Mouse (Mus musculus) E14TG2a.4 (cell line): ENCODE measurements at regions not wholly inside any gene's neighbourhood (a gene's known extent, or its start where the extent isn't known, plus 50 kb on each side); places are given as distances from the start of the nearest gene placed in this dataset.

Source experiments
- H3K27me3 ChIP-seq: 2 replicates; pipeline ENCODE4 v1.6.1; 2014; ENCODE audit warnings: low read length, control low read depth; ENCODE audit not compliant: insufficient read depth
- H3K36me3 ChIP-seq: 2 replicates; pipeline ENCODE4 v1.6.1; 2014; ENCODE audit warnings: low read length, control low read depth; ENCODE audit not compliant: insufficient read depth
- H3K4me1 ChIP-seq: replicated peaks from 2 replicates; pipeline ENCODE4 v1.6.1; 2014; ENCODE audit warnings: low read depth, low read length, control low read depth
- H3K4me3 ChIP-seq: replicated peaks from 2 replicates; pipeline ENCODE4 v1.5.1; 2014; ENCODE audit warnings: mild to moderate bottlenecking, low read length
- H3K9me3 ChIP-seq: 2 replicates; pipeline ENCODE4 v1.6.1; 2014; ENCODE audit warnings: low read length, control low read depth
- CTCF ChIP-seq: conservative IDR thresholded peaks from 2 replicates; pipeline ENCODE4 v1.5.1; 2014; ENCODE audit warnings: low read length
- NANOG ChIP-seq: IDR thresholded peaks from 2 replicates; pipeline ENCODE4 v1.6.1; 2014; ENCODE audit warnings: borderline replicate concordance, low read length, mixed read lengths
- POU5F1 ChIP-seq: IDR thresholded peaks from 2 replicates; pipeline ENCODE4 v1.6.1; 2014; ENCODE audit warnings: low read length, borderline replicate concordance

GRCm38 (mm10) chr11:110698342-110698741, 269.5 kb upstream of the Kcnj16 start:
- H3K4me3 ChIP-seq: no peak overlapping the region
- no peaks in the 10 kb centered on the region for H3K36me3 ChIP-seq
- no peaks in the 10 kb centered on the region for H3K27me3 ChIP-seq
- no peaks in the 10 kb centered on the region for H3K4me1 ChIP-seq
- H3K9me3 ChIP-seq: no peaks in the 10 kb centered on the region
- TF ChIP-seq CTCF (no peak), POU5F1 (no peak), NANOG (no peak)

- TF ChIP-seq NANOG: no peak
- TF ChIP-seq POU5F1: no peak
- no peaks in the 10 kb centered on the region for H3K9me3 ChIP-seq
- no peaks in the 10 kb centered on the region for H3K4me1 ChIP-seq
- no peak overlapping the region for H3K4me3 ChIP-seq
- H3K36me3 ChIP-seq: no peaks in the 10 kb centered on the region
- H3K27me3 ChIP-seq: no peaks in the 10 kb centered on the region
These were observed 266.9 kb upstream of the Kcnj16 start for GRCm38 (mm10) chr11:110700976-110701375.

GRCm38 (mm10) chr11:110702119-110702518, 265.7 kb upstream of the Kcnj16 start:
- no peak overlapping the region for H3K4me3 ChIP-seq
- no peaks in the 10 kb centered on the region for H3K36me3 ChIP-seq
- no peaks in the 10 kb centered on the region for H3K4me1 ChIP-seq
- TF ChIP-seq POU5F1 (no peak), NANOG (no peak), CTCF (no peak)
- H3K27me3 ChIP-seq: no peaks in the 10 kb centered on the region
- H3K9me3 ChIP-seq: no peaks in the 10 kb centered on the region

GRCm38 (mm10) chr11:110703511-110703910, 264.3 kb upstream of the Kcnj16 start:
- Histone ChIP-seq H3K4me3 (no peak overlapping the region), H3K4me1 (no peaks in the 10 kb centered on the region), H3K9me3 (no peaks in the 10 kb centered on the region), H3K36me3 (no peaks in the 10 kb centered on the region), H3K27me3 (no peaks in the 10 kb centered on the region)
- no peak for TF ChIP-seq CTCF
- TF ChIP-seq NANOG: no peak
- no peak for TF ChIP-seq POU5F1

GRCm38 (mm10) chr11:110707328-110707727, 260.5 kb upstream of the Kcnj16 start:
- H3K4me3 ChIP-seq: no peak overlapping the region
- no peaks in the 10 kb centered on the region for H3K36me3 ChIP-seq
- no peaks in the 10 kb centered on the region for H3K27me3 ChIP-seq
- H3K9me3 ChIP-seq: no peaks in the 10 kb centered on the region
- H3K4me1 ChIP-seq: no peaks in the 10 kb centered on the region
- TF ChIP-seq POU5F1: no peak
- TF ChIP-seq CTCF: no peak
- TF ChIP-seq NANOG: no peak

- Histone ChIP-seq H3K36me3 (no peaks in the 10 kb centered on the region), H3K4me3 (no peak overlapping the region), H3K9me3 (no peaks in the 10 kb centered on the region), H3K27me3 (no peaks in the 10 kb centered on the region), H3K4me1 (no peaks in the 10 kb centered on the region)
- TF ChIP-seq NANOG (no peak), POU5F1 (no peak), CTCF (no peak)
These were observed 252.5 kb upstream of the Kcnj16 start for GRCm38 (mm10) chr11:110715300-110715699.

GRCm38 (mm10) chr11:110716369-110716768, 251.5 kb upstream of the Kcnj16 start:
- H3K27me3 ChIP-seq: no peaks in the 10 kb centered on the region
- TF ChIP-seq NANOG (no peak), POU5F1 (no peak), CTCF (no peak)
- no peaks in the 10 kb centered on the region for H3K36me3 ChIP-seq
- no peaks in the 10 kb centered on the region for H3K4me1 ChIP-seq
- H3K4me3 ChIP-seq: no peak overlapping the region
- H3K9me3 ChIP-seq: no peaks in the 10 kb centered on the region

- TF ChIP-seq POU5F1 (no peak), NANOG (no peak), CTCF (no peak)
- no peaks in the 10 kb centered on the region for H3K9me3 ChIP-seq
- H3K27me3 ChIP-seq: no peaks in the 10 kb centered on the region
- no peak overlapping the region for H3K4me3 ChIP-seq
- H3K36me3 ChIP-seq: no peaks in the 10 kb centered on the region
- H3K4me1 ChIP-seq: no peaks in the 10 kb centered on the region
These were observed 245.1 kb upstream of the Kcnj16 start for GRCm38 (mm10) chr11:110722701-110723100.

- H3K4me3 ChIP-seq: no peak overlapping the region
- TF ChIP-seq NANOG: no peak
- no peak for TF ChIP-seq POU5F1
- no peak for TF ChIP-seq CTCF
- no peaks in the 10 kb centered on the region for H3K27me3 ChIP-seq
- H3K4me1 ChIP-seq: no peaks in the 10 kb centered on the region
- no peaks in the 10 kb centered on the region for H3K9me3 ChIP-seq
- no peaks in the 10 kb centered on the region for H3K36me3 ChIP-seq
These were observed 243.9 kb upstream of the Kcnj16 start for GRCm38 (mm10) chr11:110723971-110724370.
